Mouse (Mus musculus) kidney, postnatal 0 days (tissue): ENCODE data around the gene Pdilt. TPM values are rescaled to one million over a fixed set of nuclear protein-coding genes. Genes with fewer than 3 reads are reported as not detected.
"Not testable (repeated sequence)": the region's sequence is repeated elsewhere in the genome, so short reads cannot be mapped to it uniquely, and the experiment has no call there.

ENCODE experiments used
- ATAC-seq: fragments of 200-750 bp; cut with Nextera tagmentation; replicated peaks from 2 replicates; pipeline ENCODE4 v1.8.0; 2017; ENCODE audit warnings: low read depth, moderate number of reproducible peaks, moderate TSS enrichment, moderate library complexity; ENCODE audit not compliant: low FRiP score
- DNase-seq: peaks from one replicate; pipeline ENCODE4 v3.0.0-alpha.2; 2016; ENCODE audit warnings: low spot score
- H3K27ac ChIP-seq: fragments of 300-500 bp; sonication (generic); 2 replicates; pipeline ENCODE4 v1.5.1; 2014; ENCODE audit warnings: mild to moderate bottlenecking
- H3K27me3 ChIP-seq: fragments of 300-500 bp; sonication (generic); 2 replicates; pipeline ENCODE4 v1.6.1; 2014; ENCODE audit warnings: low read length, mixed read lengths; ENCODE audit not compliant: insufficient read depth
- H3K36me3 ChIP-seq: fragments of 300-500 bp; sonication (generic); 2 replicates; pipeline ENCODE4 v1.6.1; 2014; ENCODE audit warnings: low read length, mixed read lengths; ENCODE audit not compliant: insufficient read depth
- H3K4me1 ChIP-seq: fragments of 300-500 bp; sonication (generic); replicated peaks from 2 replicates; pipeline ENCODE4 v1.6.1; 2014; ENCODE audit warnings: antibody characterized with exemption, low read length, mixed read lengths; ENCODE audit not compliant: insufficient read depth
- H3K4me2 ChIP-seq: fragments of 300-500 bp; sonication (generic); 2 replicates; pipeline ENCODE4 v1.6.1; 2014; ENCODE audit warnings: mild to moderate bottlenecking, low read length, moderate library complexity, mixed read lengths
- H3K4me3 ChIP-seq: fragments of 300-500 bp; sonication (generic); replicated peaks from 2 replicates; pipeline ENCODE4 v1.5.1; 2014; ENCODE audit warnings: low read depth, low read length
- H3K9ac ChIP-seq: fragments of 300-500 bp; sonication (generic); 2 replicates; pipeline ENCODE4 v1.6.1; 2014; ENCODE audit warnings: low read depth, low read length
- H3K9me3 ChIP-seq: fragments of 300-500 bp; sonication (generic); replicated peaks from 2 replicates; pipeline ENCODE4 v1.6.1; 2016; ENCODE audit warnings: low read length, inconsistent platforms, mixed read lengths
- CTCF ChIP-seq: IDR thresholded peaks from 2 replicates; pipeline ENCODE4 v1.5.1; 2016; ENCODE audit warnings: antibody characterized with exemption, low read depth, mild to moderate bottlenecking, moderate library complexity
- WGBS: fragments of 180-500 bp; shearing (Covaris S2); extraction: QIAGEN DNeasy Blood & Tissue Kit; methylation state at CpG from one replicate; pipeline ENCODE4 v1.1.7; 2014; 5-methylcytosine and 5-hydroxymethylcytosine counted together
- polyA plus RNA-seq: library from polyadenylated mRNA; unstranded; fragments of >200 nt; fragmentation: Nextera tagmentation; extraction: Ambion mirVana; gene quantifications from 2 replicates; pipeline ENCODE4 v1.2.1, GENCODE M21; 2015

Pdilt gene
- 0.62 and 1.1 TPM in 2 replicates for polyA plus RNA-seq

GRCm38 (mm10) chr7:119523389-119523788 lies at the start of gene Pdilt:
Pdilt (minus strand) TSS chr7:119523489.
- H3K4me1 ChIP-seq: no peaks in the 10 kb centered on the region; the same call in 1 of the 2 replicates
- H3K27me3 ChIP-seq: no peaks in the 10 kb centered on the region
- H3K4me2 ChIP-seq: no peak within 1 kb of the TSS
- TF ChIP-seq CTCF: no peak
- H3K9me3 ChIP-seq: no peaks in the 10 kb centered on the region
- H3K27ac ChIP-seq: no peak within 1 kb of the TSS
- 70% methylated on average over 4 of the region's 4 CpGs for WGBS
- H3K36me3 ChIP-seq: no peaks in the 10 kb centered on the region
- no peak within 1 kb of the TSS for H3K4me3 ChIP-seq
- DNase-seq (no peak), ATAC-seq (no peak)
- no peak within 1 kb of the TSS for H3K9ac ChIP-seq

GRCm38 (mm10) chr7:119562476-119562875 lies 39.2 kb upstream of the Pdilt start:
- H3K27me3 ChIP-seq, H3K4me3 ChIP-seq, H3K27ac ChIP-seq, ATAC-seq, H3K36me3 ChIP-seq, H3K9me3 ChIP-seq, H3K9ac ChIP-seq, H3K4me2 ChIP-seq, H3K4me1 ChIP-seq, DNase-seq: not testable (repeated sequence)
- WGBS: 94% methylated on average over 2 of the region's 2 CpGs

GRCm38 (mm10) chr7:119561441-119561840 lies 38.2 kb upstream of the Pdilt start:
- no peak overlapping the region for H3K9ac ChIP-seq
- H3K36me3 ChIP-seq: no peaks in the 10 kb centered on the region
- 41% methylated on average over 4 of the region's 4 CpGs for WGBS
- ATAC-seq (no peak), DNase-seq (no peak)
- H3K4me3 ChIP-seq: no peak overlapping the region
- no peaks in the 10 kb centered on the region for H3K4me1 ChIP-seq
- H3K27me3 ChIP-seq: no peaks in the 10 kb centered on the region
- TF ChIP-seq CTCF: no peak
- no peak overlapping the region for H3K4me2 ChIP-seq
- H3K27ac ChIP-seq: no peak overlapping the region
- H3K9me3 ChIP-seq: no peaks in the 10 kb centered on the region

- no peak overlapping the region for H3K9ac ChIP-seq
- no peaks in the 10 kb centered on the region for H3K9me3 ChIP-seq
- H3K27me3 ChIP-seq: no peaks in the 10 kb centered on the region
- 66% methylated on average over 3 of the region's 3 CpGs for WGBS
- DNase-seq: no peak
- no peak overlapping the region for H3K4me2 ChIP-seq
- H3K4me1 ChIP-seq: no peaks in the 10 kb centered on the region
- no peaks in the 10 kb centered on the region for H3K36me3 ChIP-seq
- H3K4me3 ChIP-seq: no peak overlapping the region
- no peak for TF ChIP-seq CTCF
- ATAC-seq: no peak
- no peak overlapping the region for H3K27ac ChIP-seq
These were observed 37.2 kb upstream of the Pdilt start for GRCm38 (mm10) chr7:119560452-119560835.

- H3K27ac ChIP-seq: no peak overlapping the region
- TF ChIP-seq CTCF: no peak
These were observed 36.6 kb upstream of the Pdilt start for GRCm38 (mm10) chr7:119559789-119560451.

GRCm38 (mm10) chr7:119554040-119554439 lies 30.8 kb upstream of the Pdilt start, which contains the start of gene Acsm2:
Acsm2 (plus strand) TSS chr7:119554340.
- Histone ChIP-seq H3K4me3 (no peak within 1 kb of the TSS), H3K27me3 (no peaks in the 10 kb centered on the region), H3K4me2 (no peak within 1 kb of the TSS), H3K36me3 (no peaks in the 10 kb centered on the region), H3K9me3 (no peaks in the 10 kb centered on the region), H3K27ac (no peak within 1 kb of the TSS), H3K9ac (no peak within 1 kb of the TSS), H3K4me1 (no peaks in the 10 kb centered on the region)
- DNase-seq (no peak), ATAC-seq (no peak)
- TF ChIP-seq CTCF: no peak
- 88% methylated on average over 1 of the region's 1 CpGs for WGBS

More at GRCm38 (mm10) chr7:119559789-119560451, 36.6 kb upstream of the Pdilt start:
- H3K4me2 ChIP-seq: no peak overlapping the region
- no peaks in the 10 kb centered on the region for H3K36me3 ChIP-seq
- H3K4me1 ChIP-seq: no peaks in the 10 kb centered on the region
- no peaks in the 10 kb centered on the region for H3K9me3 ChIP-seq
- no peak overlapping the region for H3K4me3 ChIP-seq
- DNase-seq (no peak), ATAC-seq (no peak)
- H3K27me3 ChIP-seq: no peaks in the 10 kb centered on the region
- no peak overlapping the region for H3K9ac ChIP-seq
- 55% methylated on average over 3 of the region's 3 CpGs for whole genome bisulfite sequencing
